Mouse (Mus musculus): ENCODE measurements around the gene Akap2. TPM values are rescaled to one million over a fixed set of nuclear protein-coding genes. Genes with fewer than 3 reads are reported as not detected.

Gene Akap2
- polyA plus RNA-seq, 1 experiment = 14.5 TPM

DNA sequence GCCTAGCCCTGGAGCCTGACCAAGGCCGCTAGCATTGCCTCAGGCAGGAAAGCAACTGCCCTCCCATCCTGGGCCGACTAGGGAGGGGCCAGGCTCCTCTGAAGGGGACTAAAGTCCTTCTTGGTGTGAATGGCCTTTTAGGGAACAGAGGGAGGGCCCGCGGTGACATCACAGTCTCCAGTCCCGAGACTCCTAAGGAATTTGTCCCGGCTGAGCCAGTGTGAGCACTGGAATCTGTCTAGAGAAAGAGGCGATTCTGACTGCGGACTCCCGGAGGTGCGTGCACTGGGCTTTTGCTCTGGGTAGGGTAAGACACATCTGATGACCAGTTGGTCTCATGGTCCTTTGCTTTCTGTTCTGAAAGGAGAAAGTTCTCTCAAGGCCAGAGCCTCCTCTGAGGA, 127.6 kb downstream of the Akap2 start:
- TF ChIP-seq POLR2A (IDR thresholded peaks at IDR 0.05; ENCODE audit: borderline replicate concordance, extremely low read depth, insufficient read depth, insufficient read length, poor library complexity, severe bottlenecking) (no peak), CTCF (IDR thresholded peaks at IDR 0.05; ENCODE audit: borderline replicate concordance, extremely low read depth, insufficient read depth, insufficient read length) (no peak)
- DNase-seq (ENCODE audit: low read depth) = peak; percentile 81

DNA sequence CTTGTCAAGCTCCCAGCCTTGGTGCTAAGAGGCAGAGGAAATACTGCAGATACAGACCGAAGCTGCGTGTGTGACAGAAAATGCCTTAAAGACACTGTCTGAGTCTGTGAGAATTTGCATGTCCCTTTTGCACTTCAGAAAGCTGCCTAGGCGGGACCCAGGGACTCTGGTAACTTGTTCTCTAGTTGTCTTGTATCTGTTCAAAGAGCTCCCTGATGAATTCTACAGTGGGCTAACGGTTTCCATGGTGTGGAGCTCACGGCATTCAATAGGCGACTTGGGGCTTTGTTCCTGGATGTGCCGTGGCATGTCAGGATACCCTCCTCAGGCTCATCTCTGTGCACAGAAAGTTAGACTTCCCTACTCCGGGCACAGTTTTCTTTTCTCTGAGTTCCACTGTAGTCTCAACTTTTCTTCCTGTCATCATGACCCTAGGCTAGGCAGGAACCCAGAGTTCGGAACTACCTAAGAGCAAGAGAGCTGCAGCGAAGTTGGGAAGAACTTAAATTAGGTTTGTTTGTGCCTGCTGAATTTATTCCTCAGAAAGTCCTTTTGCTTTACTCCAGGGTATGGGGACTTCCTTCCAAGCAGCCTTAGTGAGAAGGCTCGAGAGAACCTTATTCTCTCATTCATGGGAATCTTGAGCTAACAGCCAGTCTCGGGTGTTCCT, 128.2 kb downstream of the Akap2 start:
- TF ChIP-seq CTCF (IDR thresholded peaks at IDR 0.05; ENCODE audit: borderline replicate concordance, extremely low read depth, insufficient read depth, insufficient read length) (no peak), POLR2A (IDR thresholded peaks at IDR 0.05; ENCODE audit: borderline replicate concordance, extremely low read depth, insufficient read depth, insufficient read length, poor library complexity, severe bottlenecking) (no peak)
- DNase-seq (ENCODE audit: low read depth) = peak; percentile 44

DNA sequence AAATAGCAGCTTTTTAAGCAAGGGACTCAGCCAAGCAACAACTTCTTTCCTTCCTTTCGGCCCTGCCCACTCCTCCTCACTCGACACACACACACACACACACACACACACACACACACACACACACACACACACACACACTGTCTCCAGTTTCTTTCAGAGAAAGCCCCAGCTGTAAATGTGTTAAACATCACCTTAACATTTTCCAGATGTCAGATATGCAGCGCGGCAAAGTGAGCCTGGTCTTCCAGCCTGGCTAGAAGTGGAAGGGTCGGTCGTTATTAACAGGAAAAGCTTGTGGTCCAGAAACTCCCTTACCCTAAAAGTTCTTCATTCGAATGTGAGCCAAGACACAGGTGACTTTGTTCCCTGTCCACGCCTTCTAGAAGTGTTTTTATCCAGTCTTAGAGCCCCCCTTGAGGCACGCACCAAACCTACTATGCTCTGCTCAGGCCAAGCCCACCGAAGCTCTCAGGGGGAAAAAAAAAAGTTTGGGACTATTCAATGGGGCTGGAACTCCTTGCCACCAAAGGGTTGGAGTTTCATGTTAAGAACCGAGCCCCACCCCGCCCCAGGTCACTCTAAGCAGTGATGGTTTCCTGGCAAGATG, 129.0 kb downstream of the Akap2 start:
- no peak for DNase-seq (ENCODE audit: low read depth)
- TF ChIP-seq CTCF (IDR thresholded peaks at IDR 0.05; ENCODE audit: borderline replicate concordance, extremely low read depth, insufficient read depth, insufficient read length) (no peak), POLR2A (IDR thresholded peaks at IDR 0.05; ENCODE audit: borderline replicate concordance, extremely low read depth, insufficient read depth, insufficient read length, poor library complexity, severe bottlenecking) (no peak)

DNA sequence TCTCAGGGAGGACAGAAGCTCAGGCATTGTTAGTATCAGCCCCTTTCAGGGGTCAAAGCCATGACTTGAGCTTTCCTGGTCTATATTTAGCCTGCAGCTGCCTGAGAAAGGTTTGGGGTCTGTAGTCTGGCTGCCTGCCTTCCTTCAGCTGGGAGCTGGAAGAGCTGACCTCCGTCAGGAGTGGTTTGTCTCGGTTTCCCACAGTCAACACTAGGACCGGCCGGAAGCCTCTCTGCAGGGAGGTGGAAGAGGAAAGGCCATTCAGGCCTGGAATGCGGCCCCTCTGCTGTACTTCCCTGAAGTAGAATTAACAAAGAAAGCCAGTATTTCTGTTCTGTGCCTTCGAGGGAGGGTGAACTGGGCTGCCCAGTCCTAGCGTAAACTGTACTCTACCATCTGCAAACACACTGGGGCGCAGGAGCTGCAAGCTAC, 129.6 kb downstream of the Akap2 start:
- TF ChIP-seq POLR2A (IDR thresholded peaks at IDR 0.05; ENCODE audit: borderline replicate concordance, extremely low read depth, insufficient read depth, insufficient read length, poor library complexity, severe bottlenecking) = no peak
- TF ChIP-seq CTCF (IDR thresholded peaks at IDR 0.05; ENCODE audit: borderline replicate concordance, extremely low read depth, insufficient read depth, insufficient read length) = no peak
- peak; percentile 60 for DNase-seq (ENCODE audit: low read depth)

DNA sequence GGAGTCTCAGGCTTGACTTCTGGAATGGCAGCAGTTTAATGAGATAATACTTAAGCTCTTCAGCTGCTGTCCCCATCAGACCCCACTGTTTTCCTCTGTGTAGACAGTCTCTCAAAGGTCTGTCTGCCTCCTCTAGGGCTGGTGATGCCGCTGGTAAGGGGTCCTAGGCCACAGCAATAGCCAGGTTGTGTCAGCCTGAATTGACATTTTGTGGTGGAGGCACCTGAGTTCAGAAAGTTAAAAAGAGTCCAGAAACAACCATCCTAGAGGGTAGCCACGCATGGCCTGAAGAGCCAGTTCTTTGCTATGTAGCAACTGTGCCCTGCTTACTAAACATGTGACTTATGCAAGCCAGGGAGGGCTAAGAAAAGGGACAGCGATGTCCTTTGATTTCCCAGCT, 130.2 kb downstream of the Akap2 start:
- DNase-seq (ENCODE audit: low read depth) = no peak

DNA sequence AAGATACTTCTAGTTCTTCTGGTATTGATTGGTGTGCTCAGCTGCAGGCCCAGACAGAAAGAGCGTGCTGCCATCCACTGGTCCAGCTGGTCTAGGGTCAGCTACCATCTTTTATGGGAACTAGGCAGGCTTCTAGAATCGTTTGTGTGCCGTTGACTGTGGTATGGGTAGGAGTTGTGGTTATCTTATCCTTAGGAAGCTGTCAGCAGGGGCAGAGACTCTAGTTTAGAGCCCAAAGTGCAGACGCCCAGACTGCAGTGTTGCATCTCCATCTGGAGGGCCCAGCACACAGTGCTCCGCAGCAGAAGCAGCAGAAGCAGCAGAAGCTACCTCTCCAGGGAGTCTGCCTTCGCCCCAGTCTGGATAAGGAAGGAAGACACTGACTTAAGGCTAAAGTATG, 132.0 kb downstream of the Akap2 start:
- TF ChIP-seq POLR2A (IDR thresholded peaks at IDR 0.05; ENCODE audit: borderline replicate concordance, extremely low read depth, insufficient read depth, insufficient read length, poor library complexity, severe bottlenecking) = no peak
- TF ChIP-seq CTCF (IDR thresholded peaks at IDR 0.05; ENCODE audit: borderline replicate concordance, extremely low read depth, insufficient read depth, insufficient read length) = no peak
- DNase-seq (ENCODE audit: low read depth) = no peak

More for the DNA sequence above, 130.2 kb downstream of the Akap2 start:
- TF ChIP-seq CTCF (IDR thresholded peaks at IDR 0.05; ENCODE audit: borderline replicate concordance, extremely low read depth, insufficient read depth, insufficient read length) (no peak), POLR2A (IDR thresholded peaks at IDR 0.05; ENCODE audit: borderline replicate concordance, extremely low read depth, insufficient read depth, insufficient read length, poor library complexity, severe bottlenecking) (no peak)

DNA sequence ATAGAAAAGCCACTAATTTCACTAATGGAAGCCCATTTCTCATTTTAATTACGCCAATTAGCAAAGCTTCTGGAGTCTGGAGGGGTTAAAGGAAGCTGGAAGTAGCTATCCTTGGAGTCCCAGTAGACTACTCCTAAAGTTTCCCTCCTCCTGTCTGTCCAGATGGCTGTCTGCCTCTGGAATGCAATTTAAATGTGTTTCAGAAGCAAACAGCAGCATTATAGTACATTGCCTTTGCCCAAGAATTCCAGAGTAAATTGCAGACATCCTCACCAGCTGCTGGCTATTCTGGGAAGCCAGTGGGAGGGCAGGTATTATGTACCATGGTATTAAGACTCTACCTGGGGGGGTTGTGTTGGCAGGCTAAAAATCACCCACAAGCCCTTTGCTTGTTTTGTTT, 134.3 kb downstream of the Akap2 start:
- TF ChIP-seq CTCF (IDR thresholded peaks at IDR 0.05; ENCODE audit: borderline replicate concordance, extremely low read depth, insufficient read depth, insufficient read length) (no peak), POLR2A (IDR thresholded peaks at IDR 0.05; ENCODE audit: borderline replicate concordance, extremely low read depth, insufficient read depth, insufficient read length, poor library complexity, severe bottlenecking) (no peak)
- no peak for DNase-seq (ENCODE audit: low read depth)

DNA sequence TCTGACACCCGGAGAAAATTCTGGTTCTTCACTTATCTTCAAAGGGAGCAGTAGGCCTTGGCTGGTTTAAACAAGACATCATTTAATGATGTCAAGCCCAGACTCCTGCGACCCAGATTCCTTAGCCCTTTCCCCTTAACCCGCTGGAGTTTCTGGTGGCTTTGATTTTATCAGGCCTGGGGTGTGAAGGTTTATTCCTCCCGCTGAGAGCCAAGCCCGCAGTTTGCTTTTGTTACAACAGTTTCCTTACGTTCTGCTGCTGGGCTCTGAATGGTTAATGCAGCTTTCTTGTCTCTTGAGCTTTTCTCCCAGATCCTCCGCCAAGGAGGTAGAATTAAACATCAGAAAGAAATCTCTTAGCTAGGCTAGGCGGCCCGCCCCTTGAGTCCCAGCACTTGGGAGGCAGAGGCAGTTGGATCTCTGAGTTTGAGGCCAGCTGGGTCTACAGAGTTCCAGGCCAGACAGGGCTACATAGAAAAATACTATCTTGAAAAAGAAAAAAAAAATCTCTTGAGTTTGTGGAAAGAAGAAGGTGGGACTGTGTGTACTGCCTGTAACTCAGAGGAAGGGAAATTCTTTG, 135.1 kb downstream of the Akap2 start:
- no peak for DNase-seq (ENCODE audit: low read depth)
- TF ChIP-seq POLR2A (IDR thresholded peaks at IDR 0.05; ENCODE audit: borderline replicate concordance, extremely low read depth, insufficient read depth, insufficient read length, poor library complexity, severe bottlenecking) (no peak), CTCF (IDR thresholded peaks at IDR 0.05; ENCODE audit: borderline replicate concordance, extremely low read depth, insufficient read depth, insufficient read length) (no peak)

DNA sequence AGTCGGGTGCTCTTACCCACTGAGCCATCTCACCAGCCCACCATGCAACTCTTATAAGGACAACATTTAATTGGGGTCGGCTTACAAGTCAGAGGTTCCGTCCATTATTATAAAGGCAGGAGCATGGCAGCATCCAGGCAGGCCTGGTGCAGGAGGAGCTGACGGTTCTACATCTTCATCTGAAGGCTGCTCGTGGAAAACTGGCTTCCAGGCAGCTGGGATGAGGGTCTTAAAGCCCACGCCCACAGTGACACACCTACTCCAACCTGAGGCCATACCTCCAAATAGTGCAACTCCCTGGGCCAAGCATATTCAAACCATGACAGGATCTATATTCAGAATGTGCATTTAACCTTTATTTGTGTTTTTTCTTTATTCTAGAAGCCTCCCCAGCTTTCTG, 136.7 kb downstream of the Akap2 start:
- TF ChIP-seq POLR2A (IDR thresholded peaks at IDR 0.05; ENCODE audit: borderline replicate concordance, extremely low read depth, insufficient read depth, insufficient read length, poor library complexity, severe bottlenecking) = no peak

DNA sequence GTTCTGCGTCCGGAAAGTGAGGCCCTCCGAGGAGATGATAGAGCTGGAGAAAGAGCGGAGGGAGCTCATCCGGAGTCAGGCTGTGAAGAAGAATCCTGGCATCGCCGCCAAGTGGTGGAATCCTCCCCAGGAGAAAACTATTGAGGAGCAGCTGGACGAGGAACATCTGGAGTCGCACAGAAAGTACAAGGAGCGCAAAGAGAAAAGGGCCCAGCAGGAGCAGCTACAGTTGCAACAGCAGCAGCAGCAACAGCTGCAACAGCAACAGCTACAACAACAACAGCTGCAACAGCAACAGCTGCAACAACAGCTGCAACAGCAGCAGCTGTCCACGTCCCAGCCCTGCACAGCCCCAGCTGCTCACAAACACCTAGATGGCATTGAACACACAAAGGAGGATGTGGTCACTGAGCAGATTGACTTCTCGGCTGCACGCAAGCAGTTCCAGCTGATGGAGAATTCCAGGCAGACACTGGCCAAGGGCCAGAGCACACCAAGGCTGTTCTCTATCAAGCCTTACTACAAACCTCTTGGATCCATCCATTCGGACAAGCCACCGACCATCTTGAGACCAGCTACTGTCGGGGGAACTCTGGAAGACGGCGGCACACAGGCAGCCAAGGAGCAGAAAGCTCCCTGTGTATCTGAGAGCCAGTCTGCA, 138.0 kb downstream of the Akap2 start:
- TF ChIP-seq POLR2A (IDR thresholded peaks at IDR 0.05; ENCODE audit: borderline replicate concordance, extremely low read depth, insufficient read depth, insufficient read length, poor library complexity, severe bottlenecking) (no peak), CTCF (IDR thresholded peaks at IDR 0.05; ENCODE audit: borderline replicate concordance, extremely low read depth, insufficient read depth, insufficient read length) (no peak)
- no peak for DNase-seq (ENCODE audit: low read depth)

More for the DNA sequence above, 136.7 kb downstream of the Akap2 start:
- DNase-seq (ENCODE audit: low read depth) = no peak

DNA sequence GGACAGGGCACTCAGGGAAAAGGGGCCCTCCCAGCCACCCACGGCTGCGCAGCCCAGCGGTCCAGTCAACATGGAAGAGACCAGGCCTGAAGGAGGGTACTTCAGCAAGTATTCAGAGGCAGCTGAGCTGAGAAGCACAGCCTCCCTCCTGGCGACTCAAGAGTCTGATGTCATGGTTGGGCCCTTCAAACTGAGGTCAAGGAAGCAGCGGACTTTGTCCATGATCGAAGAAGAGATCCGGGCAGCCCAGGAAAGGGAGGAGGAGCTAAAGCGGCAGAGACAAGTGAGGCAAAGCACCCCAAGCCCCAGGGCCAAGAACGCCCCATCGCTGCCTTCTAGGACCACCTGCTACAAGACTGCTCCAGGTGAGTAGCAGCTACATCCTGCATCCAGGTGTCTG, 139.2 kb downstream of the Akap2 start:
- no peak for TF ChIP-seq CTCF (IDR thresholded peaks at IDR 0.05; ENCODE audit: borderline replicate concordance, extremely low read depth, insufficient read depth, insufficient read length)
- no peak for TF ChIP-seq POLR2A (IDR thresholded peaks at IDR 0.05; ENCODE audit: borderline replicate concordance, extremely low read depth, insufficient read depth, insufficient read length, poor library complexity, severe bottlenecking)
- DNase-seq (ENCODE audit: low read depth) = no peak

Data from brain, embryonic 14.5 days (tissue).